Mouse (Mus musculus): ENCODE measurements at regions not wholly inside any gene's neighbourhood (a gene's known extent, or its start where the extent isn't known, plus 50 kb on each side); places are given as distances from the start of the nearest gene placed in this dataset.

DNA sequence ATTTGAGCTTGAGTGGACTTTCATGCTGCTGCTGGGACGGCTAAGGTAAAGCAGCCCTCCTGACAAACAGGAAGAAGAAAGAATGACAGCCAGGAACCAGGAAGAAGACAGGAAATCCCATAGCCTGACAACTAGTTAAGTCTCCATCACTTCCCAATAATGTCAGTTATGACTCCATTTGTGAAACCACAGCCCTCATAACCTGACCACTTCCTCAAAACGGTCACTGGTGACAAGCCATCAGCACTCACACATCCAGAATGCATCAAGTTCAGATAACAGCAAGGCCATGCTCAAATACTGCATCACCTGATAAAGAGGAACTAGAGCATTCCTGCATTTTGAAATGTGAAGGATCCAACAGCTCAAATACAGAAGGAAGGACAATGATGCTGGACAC is 288.3 kb downstream of the Zfp706 start:
- DNase-seq (ENCODE audit: low read depth): peak; percentile 97

DNA sequence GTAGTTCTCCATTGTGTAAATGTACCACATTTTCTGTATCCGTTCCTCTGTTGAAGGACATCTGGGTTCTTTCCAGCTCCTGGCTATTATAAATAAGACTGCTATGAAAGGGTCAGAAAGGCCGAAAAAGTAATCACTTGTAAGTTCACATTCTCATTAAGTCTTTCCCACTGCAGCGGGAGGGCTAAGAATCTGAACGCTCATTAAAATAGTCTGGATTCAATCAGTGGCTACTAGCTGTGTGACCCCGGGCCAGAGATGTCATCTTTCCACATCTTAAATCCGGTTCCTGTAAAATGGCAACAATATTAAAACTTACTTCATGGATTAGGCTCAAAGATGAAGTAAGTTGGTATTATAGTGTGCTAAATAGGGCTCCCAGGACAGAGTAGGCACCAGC is 289.7 kb downstream of the Zfp706 start:
- no peak for DNase-seq (ENCODE audit: low read depth)

DNA sequence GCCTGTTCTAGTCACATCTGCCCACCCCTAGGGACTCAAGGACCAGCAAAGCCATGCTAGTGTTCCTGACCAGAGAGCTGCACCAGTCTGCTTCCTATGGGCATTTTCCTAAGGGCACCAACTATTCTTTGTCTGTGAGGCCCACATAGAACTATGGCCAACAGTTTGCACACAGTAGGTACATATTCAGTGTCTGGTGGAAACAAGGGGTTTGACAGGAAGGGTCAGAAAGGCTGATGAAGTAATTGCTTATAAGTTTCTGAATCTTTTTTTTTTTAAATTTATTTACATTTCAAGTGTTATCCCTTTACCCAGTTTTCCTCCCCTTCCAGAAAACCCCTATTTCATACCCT is 290.9 kb downstream of the Zfp706 start:
- DNase-seq (ENCODE audit: low read depth): no peak

DNA sequence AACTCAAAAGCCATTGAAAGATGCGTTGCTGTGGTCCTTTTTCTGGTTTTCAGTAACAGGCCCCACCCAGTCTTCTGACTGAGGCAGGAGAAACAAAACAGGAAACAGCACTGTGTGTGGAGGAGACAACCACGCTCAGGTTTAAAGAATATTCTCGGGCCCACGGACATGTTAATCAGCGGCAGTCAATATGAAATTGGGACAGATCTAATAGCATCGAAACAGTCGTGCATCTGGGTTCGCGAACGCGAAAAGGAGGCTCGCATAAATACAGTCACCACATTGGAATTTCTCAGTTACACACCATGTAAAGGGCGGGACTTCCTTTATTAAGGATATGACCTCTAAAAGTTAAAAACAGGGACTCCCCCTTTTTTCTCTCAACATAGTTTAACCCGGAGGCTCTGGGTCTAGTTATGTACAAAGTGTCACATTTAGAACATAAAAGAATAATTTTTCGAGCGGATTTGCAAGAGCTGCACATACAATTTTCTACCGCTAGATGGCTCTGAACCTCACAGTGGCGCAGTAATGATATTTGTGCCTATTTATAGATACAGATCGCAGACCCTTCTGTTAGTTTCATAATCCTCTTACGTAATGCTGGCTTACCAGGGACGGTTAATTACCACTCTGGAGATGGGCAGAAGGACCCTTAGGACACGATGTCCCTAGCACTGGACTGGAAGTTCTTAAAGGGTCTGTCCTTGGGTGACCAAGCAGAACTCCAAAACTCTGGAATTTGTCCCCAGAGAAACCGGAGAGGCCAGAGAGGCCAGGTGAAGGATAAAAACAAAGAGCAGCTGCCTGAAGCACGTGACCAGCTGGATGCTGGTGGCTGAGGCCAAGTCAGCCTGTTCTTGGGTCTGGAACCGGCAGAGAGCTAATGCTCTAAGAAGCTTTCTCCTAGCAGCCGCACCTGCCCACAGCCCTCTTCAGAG is 291.6 kb downstream of the Zfp706 start:
- peak; percentile 94 for DNase-seq (ENCODE audit: low read depth)

DNA sequence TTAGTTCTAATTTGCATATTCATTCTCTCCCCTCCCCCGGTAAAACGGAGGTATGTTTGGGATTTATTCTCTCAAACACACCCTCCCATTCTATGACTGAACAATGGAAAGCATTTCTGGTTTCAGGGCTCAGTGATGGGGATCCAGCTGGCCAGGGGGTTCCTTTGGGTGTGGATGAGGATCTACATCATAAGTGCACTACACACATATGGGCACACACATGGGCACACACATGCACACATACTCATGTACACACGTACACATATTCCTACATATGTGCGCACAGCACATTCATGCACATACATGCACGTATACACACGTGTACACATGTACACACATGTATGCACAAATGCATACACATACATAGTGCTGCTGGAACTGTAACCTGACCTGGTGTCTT is 292.4 kb downstream of the Zfp706 start:
- DNase-seq (ENCODE audit: low read depth): no peak

DNA sequence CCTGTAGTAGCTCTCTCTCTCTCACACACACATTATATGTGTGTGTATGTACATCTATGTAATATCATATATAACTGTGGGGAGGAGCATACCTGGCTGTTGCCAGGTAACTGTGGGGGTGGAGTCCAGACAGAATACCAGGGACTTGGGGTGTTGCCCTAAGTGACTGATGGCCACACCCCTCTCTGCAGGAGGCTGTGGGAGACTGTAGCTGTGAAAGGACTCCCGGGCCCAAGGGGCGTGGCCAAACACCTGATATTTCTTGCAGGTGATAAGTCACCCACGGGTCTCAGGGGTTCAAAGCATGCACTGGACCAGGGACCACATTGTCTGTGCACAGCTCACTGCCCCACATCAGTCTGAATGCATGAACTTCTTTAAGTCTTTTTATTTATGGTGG is 297.8 kb downstream of the Zfp706 start:
- no peak for DNase-seq (ENCODE audit: low read depth)

DNA sequence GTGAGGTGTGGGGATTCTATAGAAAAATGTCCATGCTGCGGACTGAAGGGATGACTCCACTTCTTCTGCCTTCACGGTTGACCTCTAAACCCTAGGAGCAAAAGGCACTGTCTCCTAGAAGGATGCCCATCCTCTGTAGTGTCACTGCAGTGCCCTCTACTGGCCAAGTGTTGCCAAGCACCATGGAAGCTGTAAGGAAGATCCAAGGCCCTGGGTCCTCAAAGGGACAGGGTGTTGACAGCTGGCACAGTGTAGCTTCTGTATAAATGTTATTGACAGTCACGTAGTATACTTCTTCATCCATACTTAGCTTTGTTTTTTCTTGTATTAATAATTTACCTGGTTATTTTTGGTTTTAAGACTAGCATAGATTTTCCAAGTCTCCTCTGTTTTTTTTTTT is 299.1 kb downstream of the Zfp706 start:
- DNase-seq (ENCODE audit: low read depth): peak; percentile 81

DNA sequence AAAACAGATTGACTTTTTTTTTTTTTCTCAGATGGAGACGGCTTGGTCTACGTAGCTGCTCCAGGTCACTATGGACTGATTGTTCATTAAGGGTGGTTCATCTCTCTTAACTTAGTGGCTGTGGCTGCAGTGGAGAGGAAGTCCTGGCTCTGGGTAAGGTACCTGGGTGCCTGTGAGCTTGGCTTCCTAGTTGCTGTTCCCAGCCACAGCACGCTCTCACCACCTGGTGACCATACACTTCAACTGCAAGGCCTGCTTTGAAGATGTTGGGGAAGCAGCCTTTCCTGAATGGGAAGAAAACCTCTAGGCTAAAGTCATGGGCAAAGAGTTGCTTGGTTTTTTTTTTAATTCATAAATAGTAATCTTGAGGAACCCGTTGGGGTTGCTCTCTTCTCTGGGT is 301.6 kb downstream of the Zfp706 start:
- peak; percentile 78 for DNase-seq (ENCODE audit: low read depth)

DNA sequence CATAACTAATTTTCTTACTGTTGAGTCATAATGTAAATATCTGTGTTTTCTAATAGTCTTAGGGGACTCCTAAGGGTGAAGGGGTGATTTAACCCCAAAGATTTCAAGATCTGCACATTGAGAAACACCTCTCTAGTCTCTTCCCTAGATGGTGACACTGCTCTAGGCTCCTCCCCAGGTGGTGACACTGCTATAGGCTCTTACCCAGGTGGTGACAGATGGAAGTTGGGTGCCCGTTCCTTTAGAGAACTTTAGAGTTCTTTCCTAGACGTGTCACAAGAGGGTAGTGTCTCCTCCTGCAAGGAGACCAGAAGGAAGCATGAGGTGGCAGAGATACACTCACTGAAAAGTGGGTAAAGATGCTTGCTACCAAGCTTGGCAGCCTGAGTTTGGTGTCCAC is 302.2 kb downstream of the Zfp706 start:
- peak; percentile 36 for DNase-seq (ENCODE audit: low read depth)

DNA sequence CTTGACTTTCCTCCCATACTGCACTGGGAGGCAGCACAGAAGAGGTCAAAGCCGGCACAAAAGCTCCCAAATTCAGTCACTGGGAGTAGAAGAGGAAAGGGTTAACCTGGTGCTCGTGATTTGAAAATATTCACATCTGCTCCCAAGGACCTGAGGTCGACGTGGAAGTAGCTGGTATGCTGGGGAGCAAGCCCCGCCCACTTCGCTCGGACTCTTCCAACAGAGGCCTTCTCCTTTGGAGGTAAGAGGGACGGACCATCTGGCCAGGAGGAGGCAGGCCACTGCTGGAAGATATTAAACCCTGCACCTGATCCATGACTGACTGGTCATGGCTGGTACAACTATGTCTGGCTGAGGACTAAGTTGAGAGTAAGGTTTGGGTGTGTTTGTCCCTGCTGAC is 305.7 kb downstream of the Zfp706 start:
- no peak for DNase-seq (ENCODE audit: low read depth)

DNA sequence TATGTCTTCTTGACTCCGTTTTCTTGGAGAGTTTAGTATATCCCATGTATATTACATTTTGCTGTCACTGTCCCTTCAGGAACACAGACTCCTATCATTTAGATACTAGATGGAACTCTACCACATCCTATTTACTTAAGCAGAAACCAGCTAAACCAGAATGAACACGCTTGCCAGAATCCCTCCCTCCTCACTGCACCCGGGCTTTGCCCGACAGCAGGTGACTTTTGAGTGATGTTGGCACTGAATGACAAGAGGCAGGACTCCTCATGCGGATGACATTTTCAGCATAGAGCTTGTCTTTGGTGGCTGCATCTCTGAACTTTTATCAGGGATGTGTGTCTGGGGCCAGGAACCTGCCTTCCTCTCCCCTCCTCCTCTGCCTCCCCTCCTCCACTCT is 307.4 kb downstream of the Zfp706 start:
- DNase-seq (ENCODE audit: low read depth): no peak

DNA sequence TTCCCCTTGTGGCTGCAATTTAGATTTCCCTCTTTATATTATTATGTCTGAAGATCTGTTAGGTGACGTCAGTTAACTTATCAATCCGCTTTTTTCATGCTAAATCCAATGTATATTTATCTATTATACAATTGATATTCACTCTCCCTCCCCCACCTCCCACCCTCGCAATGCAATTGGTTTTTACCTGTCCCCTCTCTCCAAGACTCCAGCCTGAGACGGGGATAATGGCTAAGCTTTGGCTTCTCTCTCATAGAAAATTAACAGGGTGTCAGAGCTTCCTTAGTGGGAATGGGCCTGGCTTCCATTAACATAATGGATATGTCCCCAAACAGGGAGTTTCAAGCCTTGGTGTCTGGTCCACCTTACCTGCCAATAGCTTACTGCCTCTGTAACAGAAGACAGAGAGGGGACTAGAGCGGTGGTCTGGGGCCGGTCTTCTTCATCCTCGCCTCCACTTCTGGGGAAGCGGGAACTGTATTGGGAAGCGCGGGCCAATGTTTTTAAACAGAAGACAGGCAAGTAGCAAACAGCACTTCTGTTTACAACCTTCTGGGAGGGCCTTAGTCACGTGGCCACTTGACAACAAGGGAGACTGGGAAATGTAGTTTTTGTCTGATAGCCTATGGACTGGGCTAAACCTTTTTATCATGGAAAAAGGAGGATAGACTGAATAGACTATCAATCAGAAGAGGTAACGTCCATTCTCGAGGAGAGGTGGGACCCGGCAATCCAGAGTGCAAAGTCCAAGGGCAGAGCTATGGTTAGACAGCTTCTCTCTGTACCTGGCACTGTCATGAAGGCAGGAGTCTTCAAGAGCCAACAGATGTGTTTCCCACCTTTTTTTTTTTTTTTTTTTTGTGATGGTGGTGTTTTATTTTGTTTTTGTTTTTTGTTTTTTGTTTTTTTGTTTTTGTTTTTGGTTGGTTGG is 312.1 kb downstream of the Zfp706 start:
- DNase-seq (ENCODE audit: low read depth): no peak

DNA sequence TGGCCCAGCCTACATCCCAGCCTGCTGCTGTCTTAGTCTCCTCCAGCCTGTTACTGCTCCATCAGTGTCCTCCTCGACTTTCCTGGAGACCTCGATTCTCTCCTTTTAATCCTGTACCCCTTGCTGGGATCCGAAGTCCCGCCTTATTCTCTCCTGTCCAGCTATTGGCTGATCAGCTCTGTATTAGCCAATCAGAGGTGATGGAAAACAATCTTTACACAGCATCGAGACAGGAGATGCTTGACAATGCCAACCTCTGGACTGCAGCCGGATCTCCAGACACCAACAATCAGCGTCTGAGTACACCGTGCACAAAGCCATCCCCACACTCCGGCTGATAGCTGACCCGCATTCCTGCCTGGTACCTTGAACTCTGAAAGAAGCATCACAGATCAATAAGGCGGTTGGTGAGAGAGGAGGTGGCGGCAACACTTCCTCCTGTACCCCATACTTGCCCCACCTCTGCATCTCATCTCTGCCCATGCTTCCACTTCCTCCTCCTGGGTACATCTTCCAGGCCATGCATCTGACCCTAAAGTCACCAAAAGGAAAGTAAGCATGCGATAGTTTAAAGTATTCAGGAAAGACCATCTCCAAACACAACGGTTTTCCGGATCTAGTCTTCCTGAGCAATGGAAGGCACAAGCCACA is 316.4 kb downstream of the Zfp706 start:
- no peak for DNase-seq (ENCODE audit: low read depth)

DNA sequence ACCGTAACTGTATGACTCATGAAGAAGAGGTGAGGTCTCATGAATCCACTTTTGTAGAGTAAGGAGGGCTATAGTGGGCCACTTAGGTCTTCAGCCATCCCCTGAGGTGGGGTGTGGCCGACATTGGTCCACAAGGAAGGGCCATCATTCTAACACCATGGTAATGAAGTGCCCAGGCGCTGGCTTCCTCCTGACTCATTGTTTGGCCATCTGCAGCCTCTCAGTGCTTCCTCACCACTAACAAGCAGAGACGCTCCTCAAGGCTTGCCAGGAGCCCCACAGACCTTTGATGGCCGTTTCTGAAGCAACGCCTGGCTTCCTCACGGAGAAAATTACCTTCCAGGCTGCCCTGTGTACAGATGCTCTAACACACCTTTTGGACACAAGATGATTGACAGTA is 317.7 kb downstream of the Zfp706 start:
- DNase-seq (ENCODE audit: low read depth): peak; percentile 73

DNA sequence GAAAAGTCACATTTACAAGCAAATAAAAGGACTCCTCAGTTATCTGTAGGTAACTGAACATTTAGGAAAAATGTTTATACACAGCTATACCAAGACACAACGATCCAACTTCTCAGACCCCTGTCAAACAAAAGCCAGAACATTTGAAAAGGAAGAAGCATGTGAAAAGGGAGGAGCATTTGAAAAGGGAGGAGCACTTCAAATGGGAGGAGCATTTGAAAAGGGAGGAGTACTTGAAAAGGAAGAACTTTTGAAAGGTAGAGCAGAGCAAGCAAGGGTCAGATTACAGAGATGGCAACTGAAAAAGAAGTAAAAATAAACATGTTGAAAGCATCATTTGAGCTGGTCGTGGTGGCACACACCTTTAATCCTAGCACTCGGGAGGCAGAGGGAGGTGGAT is 318.3 kb downstream of the Zfp706 start:
- DNase-seq (ENCODE audit: low read depth): no peak

DNA sequence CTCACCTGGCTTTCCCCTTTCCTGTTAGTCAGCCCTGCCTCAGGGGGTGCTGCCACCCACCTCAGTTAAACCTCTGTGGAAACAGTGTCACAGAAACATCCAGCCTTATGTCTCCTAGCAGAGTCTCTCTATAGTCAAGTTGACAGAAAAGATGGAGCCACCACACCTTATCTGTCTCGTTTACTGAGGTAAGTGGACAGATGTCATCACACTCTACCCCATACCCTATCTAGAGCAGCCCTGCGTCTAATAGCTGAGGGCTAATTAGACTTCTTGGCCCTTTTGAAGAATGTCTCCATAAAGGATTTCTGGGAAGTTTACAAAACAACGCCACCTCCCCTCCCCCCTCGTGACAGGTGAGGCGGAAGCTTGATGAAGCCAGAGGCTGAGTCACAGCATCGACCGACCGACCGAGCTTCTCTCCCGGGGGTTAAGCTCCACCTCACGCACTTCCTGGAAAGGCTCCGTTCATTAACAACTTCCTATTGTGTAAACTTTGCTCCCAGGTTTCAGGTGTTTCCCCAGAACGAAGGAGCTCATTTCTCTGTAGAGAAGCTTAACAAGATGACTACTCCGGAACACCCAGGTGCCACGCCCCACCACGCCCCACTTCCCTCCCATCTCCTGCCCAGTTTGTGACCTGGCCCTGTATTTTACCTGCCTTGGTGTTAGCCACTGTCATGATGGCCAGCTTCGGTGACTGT is 319.4 kb downstream of the Zfp706 start:
- peak; percentile 49 for DNase-seq (ENCODE audit: low read depth)

DNA sequence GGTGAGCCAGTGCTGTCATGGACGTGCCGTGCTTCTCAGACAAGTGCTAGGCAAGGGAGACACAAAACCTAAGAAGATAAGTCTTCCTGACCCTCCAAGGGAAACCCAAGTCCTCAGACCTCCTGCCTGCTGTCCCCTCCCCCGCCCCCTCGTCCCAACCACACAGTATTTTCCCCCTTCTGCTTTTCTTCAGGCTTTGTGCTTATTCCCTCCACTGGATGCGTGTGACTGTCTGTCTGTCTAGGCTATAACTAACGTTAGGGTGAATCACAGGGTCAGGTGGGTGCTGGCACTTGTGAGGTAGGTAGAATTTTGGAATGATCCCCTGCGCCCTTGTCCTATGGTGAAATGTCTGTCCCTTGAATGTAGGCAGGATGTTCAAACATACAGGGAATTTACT is 322.9 kb downstream of the Zfp706 start:
- no peak for DNase-seq (ENCODE audit: low read depth)

DNA sequence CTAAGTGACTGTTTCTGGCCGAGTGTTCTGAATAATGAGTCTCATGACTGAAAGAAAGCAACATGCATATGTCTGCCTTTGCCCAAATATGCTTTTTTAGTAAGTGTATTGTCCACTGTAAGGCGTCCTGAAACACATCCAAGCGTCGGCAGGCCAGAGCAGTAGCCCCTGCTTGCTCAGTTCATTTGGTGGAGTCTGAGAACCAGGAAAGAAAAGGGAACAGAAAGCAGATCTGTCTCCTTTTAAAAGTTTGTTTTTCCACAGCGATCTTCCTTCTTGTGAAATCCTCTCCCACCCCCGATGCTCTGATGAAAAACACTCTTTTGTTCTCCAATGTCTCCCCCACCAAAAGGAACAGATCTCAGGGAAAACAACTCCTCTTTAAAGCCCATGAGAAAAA is 324.7 kb downstream of the Zfp706 start:
- no peak for DNase-seq (ENCODE audit: low read depth)

DNA sequence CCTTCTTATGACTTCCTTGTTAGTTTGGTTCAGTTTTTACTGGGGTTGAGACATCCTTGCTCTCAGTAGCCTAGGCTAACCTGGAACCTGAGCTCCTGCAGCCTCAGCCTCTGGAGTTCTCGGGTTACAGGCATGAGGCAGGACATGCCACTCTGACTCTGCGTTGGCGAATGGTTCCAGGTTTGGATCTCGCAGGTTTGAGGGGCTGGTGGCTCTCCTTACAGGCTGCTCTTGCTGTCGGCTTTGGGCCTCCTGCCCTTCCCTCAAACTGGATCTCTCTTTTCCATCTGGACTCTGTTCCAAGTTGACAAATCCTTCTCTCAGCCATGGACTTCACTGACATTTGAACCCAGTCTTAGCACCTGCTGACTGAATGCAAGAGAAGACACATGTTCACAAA is 325.4 kb downstream of the Zfp706 start:
- no peak for DNase-seq (ENCODE audit: low read depth)

DNA sequence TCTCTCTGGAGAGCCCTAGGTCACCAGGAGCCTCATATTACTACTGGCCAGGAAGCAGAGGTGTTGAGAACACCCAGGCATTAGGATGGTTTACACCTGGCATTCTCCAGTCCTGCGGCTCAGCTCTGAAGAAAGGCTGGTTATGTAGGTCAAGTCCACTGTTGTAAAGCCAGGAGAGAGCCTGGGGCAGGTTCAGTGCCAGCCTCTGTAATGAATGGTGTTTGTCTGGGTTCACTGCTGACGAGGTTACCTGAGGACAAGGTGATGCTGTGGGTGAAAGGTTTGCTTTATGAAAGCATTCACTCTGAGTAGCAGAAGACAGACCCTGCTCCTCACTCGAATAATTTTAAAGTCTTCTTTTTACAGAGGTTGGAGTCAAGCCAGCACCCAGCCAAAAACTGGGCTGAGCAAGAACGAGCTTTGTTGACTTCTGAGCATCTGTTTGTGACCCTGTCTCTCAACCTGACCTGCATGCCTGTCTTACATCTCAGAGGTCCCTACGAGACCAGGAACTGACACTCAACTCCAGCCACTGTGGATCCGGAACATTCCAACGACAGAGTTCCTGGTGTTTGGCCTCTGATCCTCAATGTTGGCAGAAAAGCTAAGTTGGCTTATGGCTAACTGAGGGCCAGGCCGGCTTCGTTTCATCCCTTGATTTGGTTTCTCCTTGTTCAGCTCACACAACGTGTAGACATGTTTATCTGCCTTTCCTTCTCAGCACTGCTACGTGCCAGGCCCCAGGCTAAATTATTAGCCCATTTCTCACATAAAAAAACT is 327.0 kb downstream of the Zfp706 start:
- no peak for DNase-seq (ENCODE audit: low read depth)

DNA sequence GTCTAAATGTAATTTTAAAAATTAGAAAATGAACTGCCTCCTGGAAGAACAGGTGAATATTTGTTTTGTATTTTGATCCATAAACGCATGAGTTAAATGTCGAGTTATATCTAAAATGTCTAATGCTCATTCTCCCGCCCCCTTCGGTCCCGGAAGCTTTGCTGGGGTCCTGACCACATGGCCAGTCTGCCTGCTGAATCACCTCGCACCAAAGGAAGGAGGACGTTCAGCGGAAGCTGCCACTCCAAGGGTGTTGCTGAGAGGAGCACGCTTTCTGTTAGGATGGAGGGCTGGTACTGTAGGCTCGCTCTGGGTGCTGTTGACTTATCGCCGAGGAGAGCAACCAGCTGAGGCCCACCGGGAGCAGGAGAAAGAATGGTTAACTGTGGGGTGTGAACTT is 328.0 kb downstream of the Zfp706 start:
- no peak for DNase-seq (ENCODE audit: low read depth)
